In genomic region chr3:52444420-52445119, GRCm38 (mm10) we compare ENCODE assay signal across 14 mouse cellular contexts.
DNase-seq lines count a peak whose midpoint lies in the region; ATAC-seq lines count a peak whose summit lies in the region.
"Had no signal": no experiment of that assay in that cellular context is flagged by ENCODE, and none has a peak within 500 bp of the region (broad histone marks: within the 10 kb centered on the region; RNA-seq: fewer than 3 reads in every experiment).

No protein-coding gene starts in this region.

- no peaks in the 10 kb centered on the region for H3K27me3 ChIP-seq in kidney, embryonic 16.5 days (ENCODE audit: insufficient read depth, low read length)
- H3K27me3 ChIP-seq: forebrain, embryonic 13.5 days; hindbrain, embryonic 12.5 days; liver, embryonic 12.5 days; lung, embryonic 15.5 days had no signal

- DNase-seq in kidney, adult 18-20 months, result no peak
- peak; percentile 25 to 45 for DNase-seq in spleen, postnatal 36 days (ENCODE audit: low spot score in 2 of 2)
- no peak for DNase-seq in spleen, postnatal 14 days (ENCODE audit: low spot score in 2 of 2)
- no peak for DNase-seq in layer of hippocampus, adult 11-12 months (ENCODE audit: low spot score)
- DNase-seq in embryo, embryonic 10 days (ENCODE audit: low spot score), result no peak

- WGBS in kidney, embryonic 16.5 days, result 81% methylated on average over 8 of the region's 8 CpGs

- H3K36me3 ChIP-seq in kidney, embryonic 16.5 days (ENCODE audit: insufficient read depth, low read length), result no peaks in the 10 kb centered on the region
- H3K36me3 ChIP-seq: G1E; heart, embryonic 10.5 days; hindbrain, embryonic 12.5 days; liver, embryonic 12.5 days; lung, embryonic 15.5 days had no signal

- peak overlapping the region; percentile 51; the same call in 1 of the 2 replicates for H3K27ac ChIP-seq in kidney, embryonic 16.5 days (ENCODE audit: low read length)
- H3K27ac ChIP-seq: forebrain, embryonic 13.5 days; heart, embryonic 10.5 days; liver, embryonic 12.5 days had no signal

- H3K4me2 ChIP-seq in kidney, embryonic 16.5 days (replicated peaks; ENCODE audit: low read depth, low read length), result no peak overlapping the region
- H3K4me2 ChIP-seq: forebrain, embryonic 13.5 days; hindbrain, embryonic 12.5 days; liver, embryonic 12.5 days; lung, embryonic 15.5 days had no signal

- H3K9me3 ChIP-seq in kidney, embryonic 16.5 days (ENCODE audit: low read length), result no peaks in the 10 kb centered on the region
- H3K9me3 ChIP-seq: forebrain, embryonic 13.5 days; heart, embryonic 10.5 days; hindbrain, embryonic 12.5 days; liver, embryonic 12.5 days; lung, embryonic 15.5 days had no signal

- no peak for ATAC-seq in kidney, embryonic 16.5 days (ENCODE audit: low FRiP score, low TSS enrichment)
- peak; percentile 47 for ATAC-seq in granulocyte monocyte progenitor cell, adult 5-6 weeks (replicated peaks; ENCODE audit: poor library complexity, severe bottlenecking)
- ATAC-seq: inflammation-experienced regulatory T-cells, adult 6 months; liver, embryonic 12.5 days had no signal

- H3K9ac ChIP-seq in kidney, embryonic 16.5 days (replicated peaks; ENCODE audit: low read length), result no peak overlapping the region
- H3K9ac ChIP-seq: forebrain, embryonic 13.5 days; hindbrain, embryonic 12.5 days; liver, embryonic 12.5 days; lung, embryonic 15.5 days had no signal

- H3K4me1 ChIP-seq in kidney, embryonic 16.5 days (ENCODE audit: insufficient read depth, low read length), result 0 out of 2 replicates have a peak, but pooled peaks cover 3% of the 10 kb centered on the region
- H3K4me1 ChIP-seq: heart, embryonic 10.5 days; liver, embryonic 12.5 days; lung, embryonic 15.5 days had no signal

- no peak overlapping the region for H3K4me3 ChIP-seq in kidney, embryonic 16.5 days (ENCODE audit: low read length)
- H3K4me3 ChIP-seq: forebrain, embryonic 13.5 days; heart, embryonic 10.5 days; hindbrain, embryonic 12.5 days; liver, embryonic 12.5 days; lung, embryonic 15.5 days had no signal

Comparison
In these comparisons a context has a peak if more than half of its experiments do, and no peak if none do; other contexts are left out.
1. DNase-seq: peak in spleen, postnatal 36 days (2 of 2); none in kidney, adult 18-20 months (single experiment), spleen, postnatal 14 days (0 of 2), layer of hippocampus, adult 11-12 months (single experiment) and embryo, embryonic 10 days (single experiment).